Mouse (Mus musculus) gastrocnemius, postnatal 10 days (tissue): Measurements from ENCODE around the gene Pard3. TPM values are rescaled to one million over a fixed set of nuclear protein-coding genes. Genes with fewer than 3 reads are reported as not detected.
A peak's percentile ranks its signal among the peaks of the same experiment; 100 is the strongest.

ENCODE experiments used
- DNase-seq: peaks from one replicate; pipeline ENCODE4 v3.0.0; 2021; ENCODE audit warnings: mixed read lengths
- total RNA-seq, 2 experiments: library from RNA; stranded (reverse); gene quantifications; 2 replicates each; pipeline ENCODE4 v1.2.3; 2021

Pard3 gene
- total RNA-seq, 2 experiments from 2014 or later = 30.3 to 37.2 TPM

DNA sequence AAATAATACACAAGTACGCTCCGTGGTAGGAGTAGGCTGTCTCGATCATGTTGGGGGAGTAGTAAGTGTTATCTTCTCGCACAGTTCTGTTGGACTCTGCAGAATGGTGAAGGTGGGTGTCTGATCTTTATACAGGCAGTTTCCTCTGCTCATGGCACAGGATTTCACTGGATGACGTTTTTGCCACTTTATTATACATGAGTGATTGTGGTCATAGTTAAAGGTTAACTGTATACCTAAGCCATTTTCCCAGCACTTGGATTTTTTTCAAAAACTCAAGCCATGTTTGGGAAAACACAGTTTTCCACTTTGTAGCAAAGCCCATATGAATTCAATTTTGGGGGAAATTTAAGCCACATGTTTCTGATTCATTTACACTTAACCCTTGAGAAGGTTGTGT is 489.9 kb downstream of the Pard3 start:
- no peak for DNase-seq

DNA sequence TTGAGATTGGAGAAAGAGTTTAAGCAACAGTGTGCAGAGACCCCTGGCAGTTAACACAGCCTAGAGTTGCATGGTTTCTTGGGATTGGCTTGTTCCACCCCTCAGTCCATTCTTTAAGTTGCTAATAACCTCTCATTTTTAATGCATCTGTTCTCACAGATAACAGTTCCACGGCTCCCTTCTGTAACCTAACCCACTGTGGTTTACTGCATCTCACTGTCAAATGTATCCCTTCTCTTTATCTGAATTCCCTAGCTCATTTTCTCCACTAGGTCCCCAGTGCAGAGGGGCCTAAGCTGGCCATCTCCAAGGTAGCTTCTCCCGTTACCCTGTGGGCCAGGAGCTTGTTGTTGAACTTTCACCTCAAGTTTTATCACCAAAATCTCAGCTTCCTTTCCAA is 492.1 kb downstream of the Pard3 start:
- no peak for DNase-seq

DNA sequence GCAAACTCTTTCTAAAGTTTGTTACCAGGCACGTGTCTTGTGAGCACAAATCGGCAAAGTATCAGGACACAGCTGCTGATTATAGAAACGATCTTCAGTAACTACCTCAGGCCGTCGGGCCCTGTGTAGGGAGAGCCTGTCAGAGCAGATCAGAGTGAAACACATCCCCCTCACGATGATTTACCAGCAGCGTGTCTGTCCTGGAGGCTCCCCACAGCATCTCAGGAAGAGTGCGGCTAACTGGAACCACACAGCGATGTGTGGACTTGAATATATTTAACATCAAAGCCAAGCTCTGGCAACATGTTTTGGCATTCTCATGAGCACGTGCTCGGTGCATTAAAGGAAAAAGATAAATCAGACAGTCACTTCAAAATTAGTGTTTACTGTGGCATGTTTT is 493.3 kb downstream of the Pard3 start:
- DNase-seq = no peak

DNA sequence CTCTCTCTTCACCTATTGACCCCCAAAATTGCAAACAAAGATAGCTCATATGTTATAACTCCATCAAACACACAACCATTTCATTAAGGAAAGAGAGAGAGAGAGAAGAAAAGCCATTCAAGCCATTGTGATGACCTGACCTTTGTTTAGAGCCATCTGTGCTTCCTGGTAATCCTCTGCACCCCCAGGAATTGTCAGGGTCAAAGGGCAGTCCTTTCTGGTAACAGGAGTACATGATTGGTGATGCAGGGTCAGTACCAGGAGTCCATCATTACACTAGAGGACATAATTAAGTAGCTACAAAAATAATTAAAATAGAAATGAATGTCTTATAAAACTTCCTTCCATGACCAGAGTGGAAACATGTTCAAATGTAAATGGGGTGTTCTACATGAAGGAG is 493.9 kb downstream of the Pard3 start:
- no peak for DNase-seq

GRCm38 (mm10) chr8:127563634-127564033 is 499.9 kb downstream of the Pard3 start:
- no peak for DNase-seq

- DNase-seq = no peak
Measured at GRCm38 (mm10) chr8:127564426-127564825, 500.7 kb downstream of the Pard3 start.

- DNase-seq = no peak
Measured at GRCm38 (mm10) chr8:127569212-127569611, 505.5 kb downstream of the Pard3 start.

DNA sequence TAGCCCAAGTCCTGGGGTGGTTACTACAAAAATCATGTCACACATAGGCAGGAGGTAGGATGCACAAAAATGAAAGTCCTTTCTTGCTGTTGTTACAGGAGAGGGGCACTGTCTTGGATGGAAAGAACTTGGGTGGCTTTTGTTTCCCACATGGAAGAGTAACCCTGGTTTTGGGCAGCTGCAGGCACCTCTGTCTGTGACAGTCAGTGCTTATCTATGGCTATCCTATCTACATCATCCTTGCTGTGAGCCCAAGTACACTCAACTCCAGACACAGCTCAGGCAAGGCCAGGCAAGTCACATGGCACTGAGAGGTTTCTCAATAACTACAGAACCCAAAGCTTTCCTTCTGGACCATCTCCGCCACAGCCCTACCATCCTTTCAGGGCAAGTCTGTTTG is 506.8 kb downstream of the Pard3 start:
- no peak for DNase-seq

DNA sequence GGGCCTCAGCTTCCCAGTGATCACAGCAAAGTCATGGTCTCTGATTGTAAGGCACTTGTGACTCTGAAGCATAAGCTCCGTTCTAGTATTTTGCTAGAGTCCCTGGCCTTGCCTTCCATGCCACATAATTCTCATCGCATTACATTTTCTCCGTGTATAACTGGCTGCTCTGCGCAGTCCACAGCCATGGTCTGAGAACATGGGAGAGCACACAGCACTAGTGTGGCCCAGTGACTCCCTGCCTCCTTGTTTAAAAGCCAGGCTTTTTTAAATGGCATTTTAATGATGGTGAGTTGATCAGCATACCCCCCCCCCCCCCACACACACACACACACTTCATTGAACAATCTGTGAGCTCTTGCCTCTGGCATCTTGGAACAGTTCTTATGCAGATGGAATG is 508.8 kb downstream of the Pard3 start:
- DNase-seq = no peak

GRCm38 (mm10) chr8:127576657-127577056 is 513.0 kb downstream of the Pard3 start:
- DNase-seq = no peak

- DNase-seq = no peak
Measured at GRCm38 (mm10) chr8:127577656-127578055, 514.0 kb downstream of the Pard3 start.

DNA sequence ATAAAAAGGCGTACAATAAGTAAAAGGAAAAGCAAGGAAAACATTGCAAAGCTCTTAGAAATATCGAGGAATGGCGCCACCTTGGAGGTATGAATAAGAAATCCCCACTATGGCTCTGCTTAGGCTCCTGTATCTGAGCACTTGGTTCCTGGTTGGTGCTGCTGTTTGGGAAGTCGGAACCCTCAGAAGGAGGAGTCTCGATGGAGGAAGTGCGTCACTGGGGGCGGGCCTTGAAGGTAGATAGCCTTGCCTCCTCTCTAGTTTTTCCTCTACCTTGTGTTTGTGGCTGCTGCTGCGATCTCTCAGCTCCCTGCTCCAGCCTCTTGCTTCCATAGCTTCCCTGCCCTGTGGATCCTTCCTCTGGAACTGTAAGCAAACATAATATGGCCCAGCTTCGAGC is 515.7 kb downstream of the Pard3 start:
- DNase-seq = no peak

- no peak for DNase-seq
Measured at GRCm38 (mm10) chr8:127583429-127583828, 519.7 kb downstream of the Pard3 start.

- no peak for DNase-seq
Measured at GRCm38 (mm10) chr8:127585618-127586017, 521.9 kb downstream of the Pard3 start.

DNA sequence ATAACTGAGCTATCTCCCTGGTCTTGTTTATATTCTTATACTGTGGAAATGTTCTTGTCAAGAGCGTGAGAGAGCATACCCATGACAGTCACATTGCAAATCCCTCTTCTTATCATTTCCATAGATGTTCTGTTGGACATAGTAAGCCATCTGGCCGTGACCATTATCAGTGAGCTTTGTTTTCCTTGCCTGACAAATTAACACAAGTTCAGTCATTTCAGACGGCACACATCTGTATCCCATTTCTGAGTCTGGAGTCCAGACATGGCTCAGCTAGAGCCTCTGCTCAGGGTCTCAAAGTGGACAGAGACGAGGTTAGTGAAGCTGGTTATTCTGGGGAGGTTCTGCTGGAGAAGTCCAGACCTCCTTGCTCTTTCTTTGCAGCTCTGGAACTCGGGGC is 523.0 kb downstream of the Pard3 start:
- no peak for DNase-seq

GRCm38 (mm10) chr8:127588313-127588712 is 524.6 kb downstream of the Pard3 start:
- DNase-seq = no peak

DNA sequence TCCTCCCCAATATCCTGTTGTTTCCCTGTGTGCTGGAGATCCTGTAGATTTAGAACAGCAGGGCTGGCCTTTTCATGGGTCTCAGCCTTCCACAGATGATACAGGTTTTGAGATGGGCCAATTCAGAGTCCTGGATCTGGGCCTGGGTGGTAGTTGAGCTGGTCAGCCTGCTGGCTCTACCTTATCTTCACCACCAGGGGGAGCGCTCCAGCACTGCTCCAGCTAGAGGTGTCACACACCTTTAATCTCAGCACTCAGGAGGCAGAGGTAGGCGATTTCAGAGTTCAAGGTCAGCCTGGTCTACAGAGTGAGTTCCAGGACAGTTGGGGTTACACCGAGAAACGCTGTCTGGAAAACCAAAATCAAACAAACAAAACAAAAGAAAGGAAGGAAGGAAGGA is 525.6 kb downstream of the Pard3 start:
- peak; percentile 60 for DNase-seq

DNA sequence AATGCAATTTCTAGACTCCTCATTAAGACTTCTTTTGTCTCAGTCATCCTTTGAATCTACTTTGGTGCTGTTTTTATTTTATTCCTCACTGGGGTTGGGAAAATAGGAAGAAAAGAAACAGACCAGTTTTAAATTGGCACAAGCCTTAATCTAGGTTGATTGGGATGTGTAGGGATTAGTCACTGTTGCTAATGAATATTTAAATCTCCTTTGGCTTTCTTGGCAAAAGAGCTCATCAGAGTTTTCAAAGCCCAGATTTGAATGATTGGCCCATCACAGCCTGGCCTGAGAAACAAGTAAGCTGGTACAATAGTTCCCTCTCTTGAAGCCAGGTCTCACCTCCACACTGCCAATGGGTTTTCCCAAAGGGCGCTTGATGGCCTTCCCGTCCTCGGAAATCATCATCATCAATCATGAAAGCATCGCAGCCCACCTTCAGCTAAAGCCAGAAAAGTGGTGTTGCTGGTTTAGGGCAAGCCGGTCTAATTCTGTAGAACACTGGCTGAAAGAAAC is 527.0 kb downstream of the Pard3 start:
- no peak for DNase-seq

DNA sequence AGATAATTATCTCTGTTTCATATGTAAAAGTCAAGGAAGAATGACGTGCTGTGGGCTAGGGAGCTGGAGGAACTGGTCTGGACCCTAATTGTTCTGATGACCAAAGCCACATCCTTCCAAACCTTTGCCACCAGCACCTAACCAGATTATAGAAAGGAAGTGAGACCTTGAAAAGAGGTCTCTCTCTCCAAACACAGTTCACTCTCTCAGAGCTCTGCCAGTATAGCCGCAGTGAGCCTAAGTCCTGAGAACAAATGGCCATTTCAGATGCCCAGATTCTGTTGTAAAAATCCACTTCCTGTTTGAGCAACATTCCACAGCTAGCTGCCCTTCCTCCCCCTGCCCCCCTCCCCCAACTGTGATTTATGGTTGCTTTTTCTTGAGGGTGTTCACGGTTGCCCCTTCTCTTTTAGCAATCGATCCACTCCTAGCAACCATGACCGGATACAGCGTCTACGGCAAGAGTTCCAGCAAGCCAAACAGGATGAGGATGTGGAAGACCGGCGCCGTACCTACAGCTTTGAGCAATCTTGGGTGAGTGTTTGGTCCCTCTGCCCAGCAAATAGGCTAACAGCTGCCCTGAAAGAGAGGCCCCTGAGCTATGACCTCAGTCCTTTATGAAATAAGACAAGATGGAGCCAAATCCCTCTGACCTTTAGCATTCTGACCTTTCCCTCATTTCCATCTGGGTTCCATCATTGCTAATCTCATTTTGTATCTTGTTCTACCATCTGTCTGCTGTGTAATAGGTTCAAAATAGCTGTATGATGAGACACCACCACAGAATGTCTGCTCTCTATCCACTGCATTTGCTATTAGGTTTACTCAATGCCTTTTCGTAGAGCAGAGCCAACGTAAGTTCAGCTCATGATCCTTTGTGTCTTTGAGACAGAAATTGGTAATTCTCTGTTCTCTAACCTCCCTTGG is 529.2 kb downstream of the Pard3 start:
- no peak for DNase-seq

- DNase-seq = no peak
Measured at GRCm38 (mm10) chr8:127600641-127601040, 536.9 kb downstream of the Pard3 start.

- DNase-seq = peak; percentile 64
Measured at GRCm38 (mm10) chr8:127603062-127603461, 539.4 kb downstream of the Pard3 start.

DNA sequence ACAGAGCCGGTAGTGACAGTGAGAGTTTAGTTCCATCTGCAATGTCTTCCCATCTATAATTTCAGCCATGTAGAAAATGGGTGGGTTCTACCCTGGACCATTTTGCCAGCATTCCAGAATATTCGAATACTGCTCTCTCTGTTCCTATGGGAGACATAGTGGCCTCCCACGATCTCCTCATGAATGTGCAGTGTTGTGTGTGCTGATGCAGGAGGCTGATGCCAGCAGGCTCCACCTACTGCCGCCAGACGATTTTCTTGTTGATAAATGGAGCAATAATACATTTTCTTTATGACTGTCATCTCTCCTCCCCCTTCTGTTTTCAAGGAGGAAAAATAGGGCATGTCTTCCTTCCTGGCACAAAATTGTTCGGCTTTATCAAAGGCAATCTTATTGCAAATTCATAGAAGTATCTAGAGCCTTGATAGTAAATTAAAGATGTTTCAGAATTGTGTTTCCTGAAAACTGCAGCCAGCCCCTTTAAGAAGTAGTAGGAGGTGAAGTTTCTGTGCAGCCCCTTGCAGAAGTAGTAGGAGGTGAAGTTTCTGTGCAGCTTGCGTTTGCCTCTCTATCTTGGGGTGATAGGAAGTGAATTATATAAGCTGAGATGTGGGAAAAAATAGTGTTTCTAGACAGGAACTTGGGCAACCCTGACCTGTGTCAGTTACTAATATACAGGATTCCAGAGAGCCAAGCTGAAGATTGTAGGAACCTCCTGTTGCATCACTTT is 545.0 kb downstream of the Pard3 start:
- no peak for DNase-seq

DNA sequence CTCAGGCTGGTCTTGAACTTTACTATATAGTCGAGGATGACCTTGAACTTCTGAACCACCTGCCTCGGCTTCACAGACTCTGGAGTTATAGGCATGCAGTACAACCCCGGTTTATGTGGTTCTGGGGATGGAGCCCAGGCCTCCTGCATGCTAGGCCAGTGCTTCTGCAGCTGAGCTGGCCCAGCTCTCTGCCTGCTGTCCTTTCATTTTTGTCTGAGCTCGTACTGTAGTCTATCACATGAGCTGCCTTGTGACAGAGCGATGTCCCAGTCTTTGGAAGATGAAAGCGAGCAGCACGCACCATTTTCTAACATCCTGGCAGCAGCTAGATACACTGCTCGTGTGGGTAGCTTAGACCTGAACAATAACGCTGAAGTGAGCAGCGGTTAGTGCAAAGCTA is 545.6 kb downstream of the Pard3 start:
- no peak for DNase-seq
